Mouse (Mus musculus) liver, adult 2 months (tissue): Measurements from ENCODE around the gene Spred2.

Experiments
- CTCF ChIP-seq: fragments of 200-500 bp; IDR thresholded peaks from 2 replicates; pipeline ENCODE4 v1.5.1; 2011; ENCODE audit warnings: low read depth, low read length, control low read depth
- POLR2A ChIP-seq: fragments of 200-500 bp; IDR thresholded peaks from 2 replicates; pipeline ENCODE4 v1.6.1; 2011; ENCODE audit warnings: low read length, control low read depth; ENCODE audit not compliant: insufficient read depth; ENCODE audit errors: extremely low read depth

GRCm38 (mm10) chr11:20052814-20053536 lies 128.8 kb downstream of the Spred2 start:
- TF ChIP-seq CTCF (no peak), POLR2A (no peak)
